In the genomic region with DNA sequence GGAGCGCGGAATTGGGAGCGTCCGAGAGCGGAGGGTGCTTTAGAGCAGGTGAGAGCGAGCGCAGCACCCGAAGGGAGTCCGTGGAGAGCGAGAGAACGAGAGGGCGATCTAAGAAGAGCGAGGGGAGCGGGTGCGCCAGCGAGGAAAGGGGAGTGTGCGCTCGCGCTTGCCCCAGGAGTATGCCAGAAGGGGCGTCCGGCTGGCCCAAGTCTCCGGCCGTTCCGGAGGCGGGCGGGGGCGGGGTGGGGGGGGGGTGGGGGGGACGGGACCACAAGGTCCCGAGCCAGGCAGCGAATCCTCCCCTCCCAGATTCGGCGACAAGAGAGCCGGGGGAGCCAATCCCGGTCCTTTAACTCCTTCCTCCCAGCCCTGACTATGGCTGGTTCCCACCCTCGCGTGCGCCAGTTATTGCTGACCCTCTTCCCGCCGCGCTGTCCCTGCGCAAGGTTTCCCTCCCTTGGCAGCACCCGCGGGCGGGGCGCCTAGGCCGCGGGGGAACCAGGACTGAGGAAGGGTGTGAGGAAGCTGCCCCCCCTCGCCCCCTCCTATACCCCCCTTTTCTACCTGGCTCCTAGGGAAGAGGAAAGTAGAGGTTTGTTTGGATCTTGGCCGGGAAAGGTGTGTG, we compare ENCODE assay signal across 8 mouse cellular contexts. TPM values are rescaled to one million over a fixed set of nuclear protein-coding genes. Genes with fewer than 3 reads are reported as not detected.
A peak's percentile ranks its signal among the peaks of the same experiment; 100 is the strongest.
DNase-seq lines count a peak whose midpoint lies in the region; ATAC-seq and TF ChIP-seq lines count a peak whose summit lies in the region.

A gene (minus strand): TSS at position 181 of the 625 bp plus-strand sequence.

- intact Hi-C loops in heart, postnatal 25 days (cut with DNase I): loop anchor here (1.0 to 5.0 kb wide), 2 partner anchors 33 to 53 kb away; a partner anchor contains a TSS
- intact Hi-C loops in left cerebral cortex, postnatal 36 days (cut with DNase I): loop anchor here (1.0 to 5.0 kb wide), 2 partner anchors 33 to 53 kb away; a partner anchor contains a TSS

- peaks cover 14% of the 10 kb centered on the region for H3K4me1 ChIP-seq in forebrain, embryonic 12.5 days
- H3K4me1 ChIP-seq in megakaryocyte, embryonic 14.5 days: peaks cover 63% of the 10 kb centered on the region
- no peaks in the 10 kb centered on the region for H3K4me1 ChIP-seq in stomach, postnatal 0 days (replicated peaks; ENCODE audit: control insufficient read depth, insufficient read depth)

- no peak within 1 kb of the TSS for H3K27ac ChIP-seq in forebrain, embryonic 12.5 days
- 0 out of 2 replicates have a peak within 1 kb of the TSS, but pooled peaks have one; percentile 24 for H3K27ac ChIP-seq in stomach, postnatal 0 days (replicated peaks)

- H3K4me2 ChIP-seq in forebrain, embryonic 12.5 days: peak within 1 kb of the TSS; percentile 90
- peak within 1 kb of the TSS; percentile 83 for H3K4me2 ChIP-seq in stomach, postnatal 0 days (replicated peaks; ENCODE audit: low read depth)

- WGBS in forebrain, embryonic 12.5 days: under 1% methylated on average over 43 of the region's 49 CpGs
- WGBS in stomach, postnatal 0 days: 0% methylated on average over 24 of the region's 49 CpGs

- H3K9me3 ChIP-seq in forebrain, embryonic 12.5 days: no peaks in the 10 kb centered on the region
- H3K9me3 ChIP-seq in megakaryocyte, embryonic 14.5 days: no peaks in the 10 kb centered on the region
- no peaks in the 10 kb centered on the region for H3K9me3 ChIP-seq in stomach, postnatal 0 days (ENCODE audit: control insufficient read depth, low read length)

- no peak for TF ChIP-seq CTCF in stomach, postnatal 0 days (IDR thresholded peaks at IDR 0.05; ENCODE audit: low read depth)

- H3K27me3 ChIP-seq in forebrain, embryonic 12.5 days: peaks cover 67% of the 10 kb centered on the region
- H3K27me3 ChIP-seq in megakaryocyte, embryonic 14.5 days (replicated peaks): peaks cover 58% of the 10 kb centered on the region
- H3K27me3 ChIP-seq in stomach, postnatal 0 days (ENCODE audit: control insufficient read depth, insufficient read depth, low read length): no peaks in the 10 kb centered on the region

- TF ChIP-seq EP300 in stomach, postnatal 0 days (optimal IDR thresholded peaks at IDR 0.05): no peak

- peak within 1 kb of the TSS; percentile 43 for H3K9ac ChIP-seq in forebrain, embryonic 12.5 days
- peak within 1 kb of the TSS; percentile 58 for H3K9ac ChIP-seq in stomach, postnatal 0 days (ENCODE audit: low read length)

- H3K4me3 ChIP-seq in forebrain, embryonic 12.5 days (replicated peaks): peak within 1 kb of the TSS; percentile 50
- peak within 1 kb of the TSS; percentile 93 for H3K4me3 ChIP-seq in megakaryocyte, embryonic 14.5 days (replicated peaks)
- peak within 1 kb of the TSS; percentile 54 for H3K4me3 ChIP-seq in stomach, postnatal 0 days (ENCODE audit: low read depth, low read length)

- peak; percentile 21 for DNase-seq in CD4-positive, CD25-positive, alpha-beta regulatory T cell, adult 2 months (ENCODE audit: low read depth, low spot score)
- peak; percentile 68 to 78 for DNase-seq in adrenal gland, adult 18-20 months (ENCODE audit: low spot score in 2 of 2)
- DNase-seq in heart, postnatal 25 days (ENCODE audit: low spot score): peak; percentile 40
- DNase-seq in kidney, postnatal 36 days: peak; percentile 69 to 72
- DNase-seq in stomach, postnatal 0 days (ENCODE audit: low spot score): peak; percentile 40
- no peak for DNase-seq in left cerebral cortex, postnatal 36 days (ENCODE audit: low spot score in 2 of 2)

- H3K36me3 ChIP-seq in forebrain, embryonic 12.5 days (replicated peaks): no peaks in the 10 kb centered on the region
- H3K36me3 ChIP-seq in megakaryocyte, embryonic 14.5 days (replicated peaks; ENCODE audit: low read length): no peaks in the 10 kb centered on the region
- H3K36me3 ChIP-seq in stomach, postnatal 0 days (ENCODE audit: control insufficient read depth, insufficient read depth, low read length): no peaks in the 10 kb centered on the region

- ATAC-seq in forebrain, embryonic 12.5 days (ENCODE audit: low FRiP score): peak; percentile 61
- ATAC-seq in stomach, postnatal 0 days (ENCODE audit: low FRiP score, low TSS enrichment): peak; percentile 39

RNA-seq across cellular contexts. Expression of the gene that starts here (rescaled TPM):
- total RNA-seq in adrenal gland, adult 18-20 months (2021): 100 to 1,000 TPM; 241 to 269 TPM
- 1.6 and 2.2 TPM in 2 replicates for polyA plus RNA-seq in forebrain, embryonic 12.5 days (2016; fragmentation: Nextera tagmentation; extraction: Ambion mirVana)
- total RNA-seq in heart, postnatal 25 days (2021): 10 to 100 TPM; 17.2 to 18.8 TPM
- polyA plus RNA-seq in megakaryocyte, embryonic 14.5 days (2012; ENCODE audit: insufficient read depth, low replicate concordance): 2.6 TPM in 1 of 2 replicates, not detected in the other
- 3.0 and 3.6 TPM in 2 replicates for polyA plus RNA-seq in stomach, postnatal 0 days (2015; fragmentation: Nextera tagmentation; extraction: Ambion mirVana)
- 1 to 10 TPM; 2.5 to 4.2 TPM for total RNA-seq in left cerebral cortex, postnatal 36 days (2021)

Comparison
In these comparisons a context has a peak if more than half of its experiments do, and no peak if none do; other contexts are left out.
1. RNA of the gene that starts here (total RNA-seq): 241 to 269 TPM in adrenal gland, adult 18-20 months; 17.2 to 18.8 TPM in heart, postnatal 25 days and 2.5 to 4.2 TPM in left cerebral cortex, postnatal 36 days; every median in the first group is over 10 times any median in the second.
2. DNase-seq: peak in CD4-positive, CD25-positive, alpha-beta regulatory T cell, adult 2 months (single experiment), adrenal gland, adult 18-20 months (2 of 2), heart, postnatal 25 days (single experiment), kidney, postnatal 36 days (2 of 2) and stomach, postnatal 0 days (single experiment); none in left cerebral cortex, postnatal 36 days (0 of 2).
3. Peak in every context shown above with its lines, with median percentiles within 50 percentile points of each other: H3K4me3 ChIP-seq.